In the genomic region with DNA sequence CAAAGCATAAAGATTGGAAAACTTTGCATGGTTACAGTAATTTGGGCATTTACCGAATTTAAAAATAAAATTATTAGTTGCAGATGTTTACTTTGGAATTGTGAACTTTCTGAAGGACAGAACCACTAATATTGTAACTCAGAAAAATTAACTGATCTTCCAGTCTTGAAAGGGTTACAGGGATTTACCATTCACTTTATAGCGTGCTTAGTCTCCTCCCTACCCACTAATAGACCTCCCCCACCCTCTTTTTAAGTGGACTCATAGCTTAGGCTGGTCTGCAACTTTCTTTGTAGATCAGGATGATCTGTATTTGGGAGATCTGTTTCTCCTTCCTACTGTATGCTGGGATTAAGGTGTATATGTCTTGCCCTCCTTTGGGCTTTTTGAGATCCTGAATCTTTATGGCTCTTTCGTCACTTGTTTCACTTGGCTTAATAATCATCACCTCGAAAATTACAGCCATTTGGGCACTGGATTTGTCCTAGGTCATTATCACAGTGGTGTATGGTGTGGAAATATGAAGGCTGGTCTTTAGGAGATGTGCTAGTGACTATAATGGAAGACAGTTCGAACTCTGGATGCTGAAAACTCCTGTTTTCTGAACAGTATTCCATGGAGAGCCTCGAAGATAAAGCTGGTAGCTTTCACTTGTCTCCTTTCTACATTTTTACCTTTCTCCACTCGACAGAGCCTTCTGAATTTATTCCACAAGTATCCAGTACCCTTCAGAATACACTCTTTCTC, we compare ENCODE assay signal across 10 mouse cellular contexts. TPM values are rescaled to one million over a fixed set of nuclear protein-coding genes. Genes with fewer than 3 reads are reported as not detected.
A peak's percentile ranks its signal among the peaks of the same experiment; 100 is the strongest.
DNase-seq lines count a peak whose midpoint lies in the region; ATAC-seq and TF ChIP-seq lines count a peak whose summit lies in the region.
"Had no signal": no experiment of that assay in that cellular context is flagged by ENCODE, and none has a peak within 500 bp of the region (broad histone marks: within the 10 kb centered on the region; RNA-seq: fewer than 3 reads in every experiment).

No protein-coding gene starts in this region.

- peaks cover 29% of the 10 kb centered on the region for H3K4me1 ChIP-seq in heart, embryonic 10.5 days
- peaks cover 28% of the 10 kb centered on the region for H3K4me1 ChIP-seq in G1E (ENCODE audit: insufficient read depth, low read depth, low read length)
- H3K4me1 ChIP-seq in hindbrain, embryonic 11.5 days (replicated peaks; ENCODE audit: control insufficient read depth, insufficient read depth, low read length), result peaks cover 8% of the 10 kb centered on the region; the same call in 1 of the 2 replicates
- peaks cover 32% of the 10 kb centered on the region for H3K4me1 ChIP-seq in midbrain, embryonic 12.5 days

- 28% methylated on average over 7 of the region's 7 CpGs for WGBS in heart, embryonic 10.5 days
- WGBS in hindbrain, embryonic 11.5 days, result 25% methylated on average over 7 of the region's 7 CpGs
- WGBS in midbrain, embryonic 12.5 days, result 21% methylated on average over 7 of the region's 7 CpGs

- no peak for TF ChIP-seq CTCF in G1E (IDR thresholded peaks at IDR 0.05; ENCODE audit: low read depth, low read length)

- DNase-seq in heart, embryonic 10.5 days (ENCODE audit: low spot score), result no peak
- DNase-seq in heart, postnatal 25 days (ENCODE audit: low spot score), result no peak
- DNase-seq in G1E (ENCODE audit: low spot score) (no peak), MN1 (ENCODE audit: low spot score) (no peak)
- DNase-seq in hindbrain, embryonic 11.5 days (ENCODE audit: low spot score), result peak; percentile 40
- DNase-seq in adrenal gland, postnatal 36 days, result no peak
- no peak for DNase-seq in right cerebral cortex, postnatal 36 days (ENCODE audit: low spot score in 2 of 2)
- DNase-seq: cerebellum, adult 9-11 months had no signal

- no peaks in the 10 kb centered on the region for H3K9me3 ChIP-seq in heart, embryonic 10.5 days
- H3K9me3 ChIP-seq in G1E (replicated peaks), result no peaks in the 10 kb centered on the region
- H3K9me3 ChIP-seq in hindbrain, embryonic 11.5 days (ENCODE audit: control insufficient read depth, low read length), result no peaks in the 10 kb centered on the region
- no peaks in the 10 kb centered on the region for H3K9me3 ChIP-seq in midbrain, embryonic 12.5 days

- ATAC-seq in G1E (ENCODE audit: extremely low read depth, insufficient number of reproducible peaks, low FRiP score, poor library complexity, severe bottlenecking), result no peak
- ATAC-seq in hindbrain, embryonic 11.5 days (ENCODE audit: low FRiP score), result no peak
- no peak for ATAC-seq in midbrain, embryonic 12.5 days (ENCODE audit: low FRiP score, low read depth)
- ATAC-seq: CD4-positive, CD25-positive, alpha-beta regulatory T cell, adult 4 months had no signal

- H3K4me2 ChIP-seq in hindbrain, embryonic 11.5 days (replicated peaks; ENCODE audit: low read depth, low read length), result peak overlapping the region; percentile 67
- H3K4me2 ChIP-seq in midbrain, embryonic 12.5 days (replicated peaks), result peak overlapping the region; percentile 66

- H3K9ac ChIP-seq in hindbrain, embryonic 11.5 days (ENCODE audit: low read depth, low read length), result peak overlapping the region; percentile 31
- peak overlapping the region; percentile 62 for H3K9ac ChIP-seq in midbrain, embryonic 12.5 days (replicated peaks)

- H3K36me3 ChIP-seq in heart, embryonic 10.5 days, result no peaks in the 10 kb centered on the region
- H3K36me3 ChIP-seq in G1E (replicated peaks), result no peaks in the 10 kb centered on the region
- no peaks in the 10 kb centered on the region for H3K36me3 ChIP-seq in hindbrain, embryonic 11.5 days (ENCODE audit: control insufficient read depth, insufficient read depth, low read length)
- no peaks in the 10 kb centered on the region for H3K36me3 ChIP-seq in midbrain, embryonic 12.5 days

- peak overlapping the region; percentile 67 for H3K4me3 ChIP-seq in heart, embryonic 10.5 days
- H3K4me3 ChIP-seq in G1E (ENCODE audit: low read depth, low read length), result peak overlapping the region; percentile 71
- peak overlapping the region; percentile 43 for H3K4me3 ChIP-seq in hindbrain, embryonic 11.5 days (ENCODE audit: low read depth, low read length)
- peak overlapping the region; percentile 56 for H3K4me3 ChIP-seq in midbrain, embryonic 12.5 days

- no peaks in the 10 kb centered on the region for H3K27me3 ChIP-seq in heart, embryonic 10.5 days (ENCODE audit: insufficient read depth, poor library complexity, severe bottlenecking)
- no peaks in the 10 kb centered on the region for H3K27me3 ChIP-seq in G1E (ENCODE audit: insufficient read depth, low read length)
- no peaks in the 10 kb centered on the region for H3K27me3 ChIP-seq in hindbrain, embryonic 11.5 days (ENCODE audit: control insufficient read depth, insufficient read depth, low read length)
- H3K27me3 ChIP-seq in midbrain, embryonic 12.5 days, result no peaks in the 10 kb centered on the region

- intact Hi-C loops in heart, postnatal 25 days (cut with DNase I), result no loop called here

- H3K27ac ChIP-seq in heart, embryonic 10.5 days, result peak overlapping the region; percentile 95
- H3K27ac ChIP-seq in hindbrain, embryonic 11.5 days (ENCODE audit: low read depth, low read length), result peak overlapping the region; percentile 82
- peak overlapping the region; percentile 56 for H3K27ac ChIP-seq in midbrain, embryonic 12.5 days (replicated peaks)

RNA-seq across cellular contexts. Expression of a gene that starts 1.0 kb away (rescaled TPM):
- 3.2 and 3.5 TPM in 2 replicates for polyA plus RNA-seq in heart, embryonic 10.5 days (2016; fragmentation: Nextera tagmentation; extraction: Ambion mirVana)
- total RNA-seq in heart, postnatal 25 days (2021), result 1 to 10 TPM; 3.4 to 4.1 TPM
- total RNA-seq in G1E (2014; fragmentation: Nextera tagmentation) (647 and 719 TPM in 2 replicates), G1E (2017) (217 and 302 TPM in 2 replicates)
- polyA plus RNA-seq in G1E (2012), result 12.1 and 32.9 TPM in 2 replicates
- 3.7 and 4.8 TPM in 2 replicates for polyA plus RNA-seq in hindbrain, embryonic 11.5 days (2014; fragmentation: Nextera tagmentation; extraction: Ambion mirVana)
- polyA plus RNA-seq in midbrain, embryonic 12.5 days (2016; fragmentation: Nextera tagmentation; extraction: Ambion mirVana), result 4.8 and 6.9 TPM in 2 replicates
- 10 to 100 TPM; 13.9 to 17.7 TPM for total RNA-seq in adrenal gland, postnatal 36 days (2021)
- polyA plus RNA-seq: CD4-positive, CD25-positive, alpha-beta regulatory T cell, adult 4 months had no signal

RNA-seq across cellular contexts. Expression of a gene that starts 2.5 kb away (rescaled TPM):
- 1.7 and 4.9 TPM in 2 replicates for polyA plus RNA-seq in heart, embryonic 10.5 days (2016; fragmentation: Nextera tagmentation; extraction: Ambion mirVana)
- total RNA-seq in heart, postnatal 25 days (2021), result 10 to 100 TPM; 13.7 to 25.9 TPM
- total RNA-seq in G1E (2014; fragmentation: Nextera tagmentation), result 510 and 530 TPM in 2 replicates
- 1,417 and 2,284 TPM in 2 replicates for total RNA-seq in G1E (2017)
- 1,681 and 3,392 TPM in 2 replicates for polyA plus RNA-seq in G1E (2012)
- polyA plus RNA-seq in hindbrain, embryonic 11.5 days (2014; fragmentation: Nextera tagmentation; extraction: Ambion mirVana), result 3.6 and 8.4 TPM in 2 replicates
- polyA plus RNA-seq in midbrain, embryonic 12.5 days (2016; fragmentation: Nextera tagmentation; extraction: Ambion mirVana), result 7.9 and 8.4 TPM in 2 replicates
- 10 to 100 TPM; 49.7 to 55.2 TPM for total RNA-seq in adrenal gland, postnatal 36 days (2021)

RNA-seq across cellular contexts. Expression of a gene that starts 5.4 kb away (rescaled TPM):
- 2.5 and 2.8 TPM in 2 replicates for polyA plus RNA-seq in heart, embryonic 10.5 days (2016; fragmentation: Nextera tagmentation; extraction: Ambion mirVana)
- 100 to 1,000 TPM; 272 to 334 TPM for total RNA-seq in heart, postnatal 25 days (2021)
- total RNA-seq in G1E (2014; fragmentation: Nextera tagmentation) (309 and 344 TPM in 2 replicates), G1E (2017) (843 and 1,115 TPM in 2 replicates)
- polyA plus RNA-seq in G1E (2012), result 11.0 and 66.6 TPM in 2 replicates
- polyA plus RNA-seq in hindbrain, embryonic 11.5 days (2014; fragmentation: Nextera tagmentation; extraction: Ambion mirVana), result 4.7 TPM in 2 replicates
- 4.2 and 4.4 TPM in 2 replicates for polyA plus RNA-seq in midbrain, embryonic 12.5 days (2016; fragmentation: Nextera tagmentation; extraction: Ambion mirVana)
- total RNA-seq in adrenal gland, postnatal 36 days (2021), result 100 to 1,000 TPM; 443 to 473 TPM

RNA-seq across cellular contexts. Expression of a gene that starts 6.9 kb away (rescaled TPM):
- 0.22 and 0.73 TPM in 2 replicates for polyA plus RNA-seq in heart, embryonic 10.5 days (2016; fragmentation: Nextera tagmentation; extraction: Ambion mirVana)
- total RNA-seq in heart, postnatal 25 days (2021), result 1 to 10 TPM; 1.4 to 1.9 TPM
- total RNA-seq in G1E (2014; fragmentation: Nextera tagmentation), result 32.7 and 41.6 TPM in 2 replicates
- total RNA-seq in G1E (2017), result 77.6 and 126 TPM in 2 replicates
- polyA plus RNA-seq in G1E (2012), result 0.91 and 4.9 TPM in 2 replicates
- 0.60 and 0.89 TPM in 2 replicates for polyA plus RNA-seq in hindbrain, embryonic 11.5 days (2014; fragmentation: Nextera tagmentation; extraction: Ambion mirVana)
- polyA plus RNA-seq in midbrain, embryonic 12.5 days (2016; fragmentation: Nextera tagmentation; extraction: Ambion mirVana), result 0.56 and 0.64 TPM in 2 replicates
- 1 to 10 TPM; 4.2 to 4.7 TPM for total RNA-seq in adrenal gland, postnatal 36 days (2021)

RNA-seq across cellular contexts. Expression of a gene that starts 7.6 kb away (rescaled TPM):
- 0.31 and 0.99 TPM in 2 replicates for polyA plus RNA-seq in heart, embryonic 10.5 days (2016; fragmentation: Nextera tagmentation; extraction: Ambion mirVana)
- 10 to 100 TPM in 1 of 2 experiments, 1 to 10 TPM in 1; 6.4 to 10.6 TPM for total RNA-seq in heart, postnatal 25 days (2021)
- total RNA-seq in G1E (2014; fragmentation: Nextera tagmentation), result 125 and 143 TPM in 2 replicates
- total RNA-seq in G1E (2017), result 96.8 and 187 TPM in 2 replicates
- polyA plus RNA-seq in G1E (2012), result 1.8 and 12.3 TPM in 2 replicates
- polyA plus RNA-seq in hindbrain, embryonic 11.5 days (2014; fragmentation: Nextera tagmentation; extraction: Ambion mirVana), result 1.0 and 1.1 TPM in 2 replicates
- 1.0 and 1.3 TPM in 2 replicates for polyA plus RNA-seq in midbrain, embryonic 12.5 days (2016; fragmentation: Nextera tagmentation; extraction: Ambion mirVana)
- 10 to 100 TPM; 23.4 to 24.4 TPM for total RNA-seq in adrenal gland, postnatal 36 days (2021)
- polyA plus RNA-seq: CD4-positive, CD25-positive, alpha-beta regulatory T cell, adult 4 months had no signal

Comparison
In these comparisons a context has a peak if more than half of its experiments do, and no peak if none do; other contexts are left out.
1. RNA of a gene that starts 2.5 kb away (polyA plus RNA-seq): 1,681 to 3,392 TPM in G1E; 3.6 to 8.4 TPM in hindbrain, embryonic 11.5 days, 7.9 to 8.4 TPM in midbrain, embryonic 12.5 days and 1.7 to 4.9 TPM in heart, embryonic 10.5 days; every median in the first group is over 100 times any median in the second.
2. Peak in every context shown above with its lines, with median percentiles within 50 percentile points of each other: H3K27ac ChIP-seq and H3K4me3 ChIP-seq.